Mouse (Mus musculus) R1 (cell line): ENCODE results near the gene Fam69b.

ENCODE experiments used
- DNase-seq: peaks from one replicate; pipeline ENCODE4 v3.0.0-alpha.2; 2018; ENCODE audit warnings: low read depth, low spot score

The Fam69b gene

DNA sequence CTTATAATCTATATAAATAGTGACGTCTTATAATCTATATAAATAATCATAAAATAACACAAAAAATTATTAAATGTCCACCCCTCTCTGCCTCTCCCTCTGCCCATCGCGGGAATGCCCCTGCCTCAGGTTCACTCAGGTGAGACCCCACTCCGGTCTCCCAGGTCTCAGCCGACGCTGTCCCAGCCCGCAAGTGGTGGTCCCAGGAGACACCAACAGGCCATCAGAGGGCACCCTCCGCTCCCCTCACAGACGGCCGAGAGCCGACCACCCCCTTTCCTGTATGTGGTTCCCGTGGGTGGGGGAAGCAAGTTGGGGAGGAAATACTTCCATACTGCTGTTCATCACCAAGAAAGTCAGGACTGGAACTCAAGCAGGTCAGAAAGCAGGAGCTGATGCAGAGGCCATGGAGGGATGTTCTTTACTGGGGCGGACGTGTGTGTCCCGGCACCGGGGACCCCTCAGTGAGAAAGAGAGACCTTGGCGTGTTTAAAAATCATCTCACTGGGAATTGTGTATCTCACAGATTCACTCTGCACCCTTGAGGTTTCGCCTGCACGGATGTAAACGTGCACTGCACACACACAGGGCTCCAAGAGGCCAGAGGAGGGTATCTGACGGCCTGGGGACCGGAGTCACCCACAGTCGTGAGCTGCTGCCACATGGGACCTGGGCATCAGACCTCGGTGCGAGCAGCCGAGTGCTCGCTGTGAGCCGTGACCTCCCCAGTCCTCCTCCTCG, 33.7 kb downstream of the Fam69b start:
- DNase-seq, result no peak

DNA sequence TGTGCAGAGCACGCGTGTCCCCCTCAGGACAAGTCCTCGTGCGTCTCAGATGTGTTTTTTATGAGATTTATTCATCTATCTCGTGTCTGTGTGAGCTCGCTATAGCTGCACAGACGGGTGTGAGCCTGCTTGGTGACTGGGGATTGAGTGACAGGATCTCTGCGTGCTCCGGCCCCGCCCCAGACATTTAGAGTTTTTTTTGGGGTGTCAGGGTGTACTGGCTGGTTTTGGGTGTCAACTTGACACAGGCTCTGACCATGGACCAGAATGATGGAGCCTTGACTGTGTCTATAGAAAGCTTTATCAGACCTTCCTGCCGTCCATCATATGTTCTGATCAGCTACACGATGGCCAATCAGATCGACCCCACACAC, 34.2 kb downstream of the Fam69b start:
- no peak for DNase-seq

- no peak for DNase-seq
Observed at GRCm38 (mm10) chr2:26663112-26663511, 34.9 kb downstream of the Fam69b start.

- peak; percentile 76 for DNase-seq
Observed at GRCm38 (mm10) chr2:26663551-26663950, 35.3 kb downstream of the Fam69b start.

GRCm38 (mm10) chr2:26668746-26669145, 40.5 kb downstream of the Fam69b start:
- no peak for DNase-seq

GRCm38 (mm10) chr2:26671182-26671581, 42.9 kb downstream of the Fam69b start, which contains the start of gene Lcn4:
Gene Lcn4 (minus strand): TSS chr2:26671282.
- DNase-seq, result no peak
